Mouse (Mus musculus): ENCODE measurements around the gene Cds1. TPM values are rescaled to one million over a fixed set of nuclear protein-coding genes. Genes with fewer than 3 reads are reported as not detected.
A peak's percentile ranks its signal among the peaks of the same experiment; 100 is the strongest.

Gene Cds1
- total and polyA plus RNA-seq, 2 experiments from 2014 or later: 9.6 to 13.5 TPM

DNA sequence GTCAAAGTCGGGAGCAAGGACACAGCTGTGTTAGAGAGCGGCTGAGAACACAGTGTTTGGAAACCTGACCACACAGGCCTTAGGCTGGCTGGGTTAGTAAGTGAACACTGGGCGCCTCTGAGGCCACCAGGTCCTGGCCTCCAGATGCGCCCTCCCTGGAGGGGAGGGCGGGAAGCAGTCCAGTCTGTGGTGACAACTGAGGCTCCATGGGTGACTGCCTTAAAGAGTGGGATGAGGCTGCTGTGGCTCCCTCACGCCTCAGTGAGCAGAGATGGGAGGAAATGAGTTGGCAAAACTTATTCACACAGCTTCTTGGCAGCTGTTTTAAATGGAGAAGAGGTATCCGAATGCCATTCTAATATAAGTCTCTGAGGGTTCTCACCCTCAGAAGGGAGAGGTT is 51.9 kb downstream of the Cds1 start:
- no peak for TF ChIP-seq CTCF (IDR thresholded peaks at IDR 0.05; ENCODE audit: low read depth)
- Histone ChIP-seq H3K27ac (ENCODE audit: low read depth, low read length) (no peak overlapping the region), H3K4me2 (ENCODE audit: low read depth) (no peak overlapping the region), H3K36me3 (ENCODE audit: insufficient read depth) (no peaks in the 10 kb centered on the region), H3K27me3 (ENCODE audit: insufficient read depth, low read length) (no peaks in the 10 kb centered on the region), H3K4me1 (ENCODE audit: insufficient read depth) (no peaks in the 10 kb centered on the region), H3K9me3 (ENCODE audit: low read length) (no peaks in the 10 kb centered on the region), H3K9ac (no peak overlapping the region), H3K4me3 (ENCODE audit: low read depth, low read length) (no peak overlapping the region)
- no peak for DNase-seq
- ATAC-seq: no peak
- 66% methylated on average over 7 of the region's 7 CpGs for WGBS

DNA sequence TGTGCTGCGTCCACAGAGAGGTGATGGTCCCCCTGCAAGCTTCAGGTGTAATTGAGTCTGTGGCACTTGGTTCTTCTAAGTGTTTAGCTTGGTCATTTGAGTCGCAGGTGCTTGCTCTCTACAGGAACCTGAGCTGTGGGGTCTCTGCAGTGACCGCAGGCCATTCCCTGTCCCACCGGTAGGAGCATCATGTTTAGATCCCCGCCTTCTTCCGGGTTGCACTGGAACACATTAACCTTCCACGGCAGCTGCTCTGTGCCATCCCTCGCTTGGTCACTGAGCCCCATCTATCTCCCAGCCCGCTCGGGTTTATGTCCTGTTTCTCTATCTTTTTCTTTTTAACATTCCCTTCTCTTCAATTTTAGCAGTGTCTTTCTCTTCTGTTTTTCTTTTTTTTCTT is 54.3 kb downstream of the Cds1 start:
- no peaks in the 10 kb centered on the region for H3K9me3 ChIP-seq (ENCODE audit: low read length)
- ATAC-seq (no peak), DNase-seq (no peak)
- no peak for TF ChIP-seq CTCF (IDR thresholded peaks at IDR 0.05; ENCODE audit: low read depth)
- H3K4me3 ChIP-seq (ENCODE audit: low read depth, low read length): no peak overlapping the region
- H3K4me1 ChIP-seq (ENCODE audit: insufficient read depth): no peaks in the 10 kb centered on the region
- H3K4me2 ChIP-seq (ENCODE audit: low read depth): no peak overlapping the region
- no peak overlapping the region for H3K9ac ChIP-seq
- 62% methylated on average over 10 of the region's 10 CpGs for WGBS
- no peak overlapping the region for H3K27ac ChIP-seq (ENCODE audit: low read depth, low read length)
- H3K27me3 ChIP-seq (ENCODE audit: insufficient read depth, low read length): no peaks in the 10 kb centered on the region
- H3K36me3 ChIP-seq (ENCODE audit: insufficient read depth): no peaks in the 10 kb centered on the region

GRCm38 (mm10) chr5:101819844-101820243 is 54.9 kb downstream of the Cds1 start:
- no peak for ATAC-seq
- DNase-seq: no peak
- no peak for TF ChIP-seq CTCF (IDR thresholded peaks at IDR 0.05; ENCODE audit: low read depth)
- H3K36me3 ChIP-seq (ENCODE audit: insufficient read depth): no peaks in the 10 kb centered on the region
- no peak overlapping the region for H3K4me2 ChIP-seq (ENCODE audit: low read depth)
- H3K9ac ChIP-seq: no peak overlapping the region
- no peak overlapping the region for H3K27ac ChIP-seq (ENCODE audit: low read depth, low read length)
- 22% methylated on average over 7 of the region's 7 CpGs for WGBS
- no peaks in the 10 kb centered on the region for H3K4me1 ChIP-seq (ENCODE audit: insufficient read depth)
- no peaks in the 10 kb centered on the region for H3K9me3 ChIP-seq (ENCODE audit: low read length)
- H3K27me3 ChIP-seq (ENCODE audit: insufficient read depth, low read length): no peaks in the 10 kb centered on the region
- no peak overlapping the region for H3K4me3 ChIP-seq (ENCODE audit: low read depth, low read length)

GRCm38 (mm10) chr5:101821052-101821451 is 56.1 kb downstream of the Cds1 start:
- no peak overlapping the region for H3K27ac ChIP-seq (ENCODE audit: low read depth, low read length)

DNA sequence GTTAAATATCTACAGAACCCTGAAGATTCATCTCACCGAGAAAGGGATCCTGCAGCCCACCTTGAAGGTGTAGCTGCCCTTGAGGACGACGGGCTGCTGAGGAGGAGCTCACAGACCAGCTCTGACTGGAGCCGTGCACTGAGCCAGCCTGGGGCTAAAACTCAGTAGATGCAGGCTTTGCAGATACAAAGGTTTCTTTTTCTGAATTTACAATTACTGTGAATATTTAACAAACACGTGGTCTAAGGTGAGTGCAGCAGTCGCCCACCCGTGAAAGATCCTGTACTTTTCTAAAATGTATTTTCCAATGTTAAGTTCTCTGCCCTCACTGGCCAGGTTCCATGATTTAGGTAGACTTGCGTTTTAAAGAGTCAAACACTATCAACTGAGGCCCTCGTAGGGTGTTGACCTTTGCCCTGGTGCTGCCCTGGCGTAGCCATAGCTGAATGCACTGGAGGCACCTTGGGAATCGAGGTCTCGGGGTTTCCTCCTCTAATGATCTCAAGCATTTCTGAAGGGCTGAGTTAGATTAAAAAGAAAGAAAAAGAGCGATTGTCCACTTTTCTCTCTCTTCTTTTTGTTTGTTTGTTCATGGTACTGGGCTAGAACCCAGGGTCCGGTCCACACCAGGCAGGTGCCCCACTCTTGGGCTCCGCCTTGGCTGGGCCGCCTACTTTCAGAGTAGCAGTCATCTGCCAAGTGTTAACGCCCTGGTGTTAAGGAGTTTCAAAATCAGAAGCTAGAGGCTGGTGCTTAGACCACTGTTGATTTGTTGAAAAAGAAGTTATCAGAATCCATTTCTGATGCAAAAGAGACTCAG is 56.8 kb downstream of the Cds1 start:
- DNase-seq (no peak), ATAC-seq (no peak)
- WGBS: 67% methylated on average over 17 of the region's 17 CpGs
- TF ChIP-seq CTCF (IDR thresholded peaks at IDR 0.05; ENCODE audit: low read depth): no peak
- Histone ChIP-seq H3K9ac (no peak overlapping the region), H3K27me3 (ENCODE audit: insufficient read depth, low read length) (no peaks in the 10 kb centered on the region; the same call in 1 of the 2 replicates), H3K4me1 (ENCODE audit: insufficient read depth) (no peaks in the 10 kb centered on the region; the same call in 1 of the 2 replicates), H3K4me3 (ENCODE audit: low read depth, low read length) (no peak overlapping the region), H3K36me3 (ENCODE audit: insufficient read depth) (no peaks in the 10 kb centered on the region), H3K4me2 (ENCODE audit: low read depth) (no peak overlapping the region), H3K9me3 (ENCODE audit: low read length) (no peaks in the 10 kb centered on the region), H3K27ac (ENCODE audit: low read depth, low read length) (no peak overlapping the region)

More at GRCm38 (mm10) chr5:101821052-101821451, 56.1 kb downstream of the Cds1 start:
- Histone ChIP-seq H3K27me3 (ENCODE audit: insufficient read depth, low read length) (no peaks in the 10 kb centered on the region), H3K4me3 (ENCODE audit: low read depth, low read length) (no peak overlapping the region), H3K4me2 (ENCODE audit: low read depth) (no peak overlapping the region), H3K36me3 (ENCODE audit: insufficient read depth) (no peaks in the 10 kb centered on the region), H3K9me3 (ENCODE audit: low read length) (no peaks in the 10 kb centered on the region), H3K9ac (no peak overlapping the region), H3K4me1 (ENCODE audit: insufficient read depth) (no peaks in the 10 kb centered on the region)
- no peak for TF ChIP-seq CTCF (IDR thresholded peaks at IDR 0.05; ENCODE audit: low read depth)
- 70% methylated on average over 8 of the region's 8 CpGs for WGBS
- no peak for DNase-seq
- ATAC-seq: no peak

DNA sequence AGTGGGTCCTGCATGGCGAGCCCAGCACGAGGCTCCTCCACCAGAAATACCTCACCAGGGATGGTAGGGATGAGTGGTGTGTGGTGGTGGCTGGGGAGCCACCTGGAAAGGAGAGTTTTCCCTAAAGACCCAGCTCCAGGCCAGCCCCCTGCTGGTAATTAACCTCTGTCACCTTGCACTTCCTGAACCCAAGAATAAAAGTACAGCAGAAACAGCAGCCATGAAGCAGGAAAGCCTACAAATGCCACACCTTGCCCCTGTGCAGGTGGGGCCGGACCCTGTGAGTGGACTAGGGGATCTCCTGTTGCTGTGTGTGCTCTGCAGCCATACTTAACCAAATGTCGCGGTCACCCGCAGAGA is 57.4 kb downstream of the Cds1 start:
- no peak for TF ChIP-seq CTCF (IDR thresholded peaks at IDR 0.05; ENCODE audit: low read depth)

DNA sequence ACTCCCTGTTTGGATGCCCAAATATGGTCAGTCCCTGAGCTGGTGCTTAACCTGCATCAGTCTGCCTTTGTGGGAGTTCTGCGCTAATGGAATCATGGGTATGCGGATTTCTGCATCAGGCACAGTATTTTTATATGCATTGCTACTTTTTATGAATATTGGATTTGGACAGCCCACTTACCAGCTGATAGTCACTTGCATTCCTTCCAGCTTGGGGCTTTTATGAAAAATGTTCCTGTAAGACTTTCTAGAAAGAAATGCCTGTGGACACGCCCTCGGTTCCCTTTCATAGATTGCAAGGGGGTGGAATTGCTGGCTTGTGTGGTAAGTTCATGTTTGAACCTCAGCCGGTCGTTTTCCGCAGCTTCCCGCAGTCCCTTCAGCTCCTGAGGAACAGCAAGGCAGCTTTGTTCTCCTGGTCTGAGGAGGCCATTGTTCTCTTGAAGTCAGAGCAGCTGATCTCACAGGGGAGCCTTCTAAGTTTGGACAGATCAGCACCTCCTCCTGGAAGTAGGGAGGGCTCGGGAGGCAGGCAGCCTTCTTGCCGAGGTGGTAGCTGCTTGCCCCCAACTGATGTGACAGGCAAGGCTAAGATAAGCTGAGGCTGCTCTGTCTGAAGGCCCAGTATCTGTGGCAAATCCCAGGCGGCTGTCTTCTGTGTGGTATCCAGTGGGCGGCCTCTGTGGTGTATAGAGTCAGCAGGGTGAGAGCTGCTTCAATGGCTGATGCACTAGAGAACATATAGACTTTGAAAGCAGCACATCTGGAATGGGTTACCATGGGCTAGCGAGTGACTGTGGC is 60.4 kb downstream of the Cds1 start:
- H3K4me3 ChIP-seq (ENCODE audit: low read depth, low read length): no peak overlapping the region
- ATAC-seq: peak; percentile 21; the same call in 1 of the 2 replicates
- H3K9me3 ChIP-seq (ENCODE audit: low read length): no peaks in the 10 kb centered on the region
- no peak overlapping the region for H3K27ac ChIP-seq (ENCODE audit: low read depth, low read length)
- H3K36me3 ChIP-seq (ENCODE audit: insufficient read depth): no peaks in the 10 kb centered on the region; the same call in 1 of the 2 replicates
- 23% methylated on average over 13 of the region's 13 CpGs for WGBS
- no peak overlapping the region for H3K4me2 ChIP-seq (ENCODE audit: low read depth)
- no peaks in the 10 kb centered on the region; the same call in 1 of the 2 replicates for H3K27me3 ChIP-seq (ENCODE audit: insufficient read depth, low read length)
- no peak for DNase-seq
- no peak overlapping the region for H3K9ac ChIP-seq
- H3K4me1 ChIP-seq (ENCODE audit: insufficient read depth): no peaks in the 10 kb centered on the region; the same call in 1 of the 2 replicates
- no peak for TF ChIP-seq CTCF (IDR thresholded peaks at IDR 0.05; ENCODE audit: low read depth)

More for the DNA sequence above, 57.4 kb downstream of the Cds1 start:
- no peak overlapping the region for H3K9ac ChIP-seq
- H3K27ac ChIP-seq (ENCODE audit: low read depth, low read length): no peak overlapping the region
- H3K36me3 ChIP-seq (ENCODE audit: insufficient read depth): no peaks in the 10 kb centered on the region
- WGBS: 50% methylated on average over 6 of the region's 6 CpGs
- ATAC-seq (no peak), DNase-seq (no peak)
- no peak overlapping the region for H3K4me2 ChIP-seq (ENCODE audit: low read depth)
- H3K4me3 ChIP-seq (ENCODE audit: low read depth, low read length): no peak overlapping the region
- no peaks in the 10 kb centered on the region; the same call in 1 of the 2 replicates for H3K27me3 ChIP-seq (ENCODE audit: insufficient read depth, low read length)
- no peaks in the 10 kb centered on the region for H3K9me3 ChIP-seq (ENCODE audit: low read length)
- H3K4me1 ChIP-seq (ENCODE audit: insufficient read depth): no peaks in the 10 kb centered on the region; the same call in 1 of the 2 replicates
